Mouse (Mus musculus) lung, postnatal 36 days (tissue): Measurements from ENCODE around the gene Med8.

Experiments
- DNase-seq: peaks from one replicate; pipeline ENCODE4 v3.0.0; 2022; ENCODE audit warnings: mixed read lengths

The Med8 gene

DNA sequence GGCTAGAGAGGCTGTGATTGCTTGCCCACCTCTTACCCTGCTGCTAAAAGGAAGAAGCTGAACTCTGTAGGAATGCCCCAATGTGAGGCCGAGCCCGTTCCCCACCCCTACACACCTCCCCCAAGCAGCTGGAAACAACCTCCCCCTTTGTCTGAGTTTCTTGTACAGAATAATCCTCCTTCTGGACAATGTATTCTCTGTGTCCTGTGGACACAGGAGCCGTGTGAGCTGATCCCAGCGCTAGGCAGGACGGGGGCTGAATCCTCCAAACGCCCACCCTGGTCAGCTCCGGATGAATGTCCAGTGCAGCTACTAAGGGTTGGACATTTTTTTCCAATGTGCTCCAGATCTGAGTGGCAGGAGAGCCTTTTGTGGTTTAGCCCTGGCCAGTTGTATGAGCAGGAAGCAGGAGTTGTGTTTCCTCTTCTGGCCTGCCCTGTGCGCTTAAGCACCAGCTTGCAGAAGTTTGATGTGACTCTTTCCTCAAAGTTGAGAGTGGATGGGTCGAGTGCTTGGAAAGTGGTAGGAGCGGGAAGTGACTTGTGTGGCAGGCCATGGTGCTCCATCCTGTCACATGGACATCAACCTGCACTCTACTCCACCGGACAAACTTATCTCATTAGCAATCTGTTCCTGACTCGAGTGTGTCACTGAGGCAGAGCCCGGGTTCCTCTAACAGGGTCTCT is 8.1 kb downstream of the Med8 start:
- peak; percentile 56 for DNase-seq

DNA sequence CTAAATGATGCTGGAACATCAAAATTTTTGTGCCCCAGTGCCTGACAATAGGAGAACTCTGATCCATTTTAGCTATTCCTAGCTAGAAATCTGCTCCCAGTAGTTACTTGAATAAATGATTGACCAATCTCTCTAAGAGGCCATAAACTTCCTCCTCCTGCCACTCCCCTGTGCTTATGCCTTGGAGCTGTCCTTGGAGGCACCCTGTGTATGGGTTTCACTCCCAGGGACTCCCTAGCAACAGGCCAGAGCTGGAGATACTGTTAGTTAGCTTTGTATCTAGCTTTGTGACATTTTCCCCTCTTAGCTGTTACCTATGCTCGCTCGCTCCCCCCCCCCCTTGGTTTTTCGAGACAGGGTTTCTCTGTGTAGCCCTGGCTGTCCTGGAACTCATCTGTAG is 12.2 kb downstream of the Med8 start:
- DNase-seq: peak; percentile 33

DNA sequence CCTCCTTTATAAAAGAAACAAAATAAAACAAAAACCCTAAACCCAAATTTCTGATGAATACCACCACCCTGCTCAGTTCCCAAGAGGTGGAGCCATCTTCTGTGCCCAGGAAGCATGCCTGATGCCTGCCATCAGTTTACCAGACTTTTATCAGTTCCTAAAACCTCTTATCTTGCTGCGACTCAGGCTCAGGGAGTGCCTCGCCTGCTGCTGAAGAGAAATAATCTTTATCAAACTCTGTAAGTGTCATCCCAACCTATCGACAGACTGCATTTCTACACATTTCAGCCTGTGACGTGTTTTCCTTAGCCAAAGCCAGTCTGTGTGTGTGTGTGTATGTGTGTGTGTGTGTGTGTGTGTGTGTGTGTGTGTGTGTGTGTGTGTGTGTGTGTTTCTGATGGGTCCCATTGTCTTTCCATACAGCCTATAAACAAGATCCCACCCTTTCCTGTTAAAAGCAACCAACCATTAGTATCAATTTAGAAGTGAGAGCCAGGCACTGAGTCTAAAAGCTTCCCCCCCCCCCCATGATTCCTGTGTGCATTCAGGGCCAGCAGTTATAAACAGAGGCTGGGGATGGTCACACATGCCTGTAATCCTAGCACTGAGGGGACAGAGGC is 15.5 kb downstream of the Med8 start:
- peak; percentile 62 for DNase-seq

DNA sequence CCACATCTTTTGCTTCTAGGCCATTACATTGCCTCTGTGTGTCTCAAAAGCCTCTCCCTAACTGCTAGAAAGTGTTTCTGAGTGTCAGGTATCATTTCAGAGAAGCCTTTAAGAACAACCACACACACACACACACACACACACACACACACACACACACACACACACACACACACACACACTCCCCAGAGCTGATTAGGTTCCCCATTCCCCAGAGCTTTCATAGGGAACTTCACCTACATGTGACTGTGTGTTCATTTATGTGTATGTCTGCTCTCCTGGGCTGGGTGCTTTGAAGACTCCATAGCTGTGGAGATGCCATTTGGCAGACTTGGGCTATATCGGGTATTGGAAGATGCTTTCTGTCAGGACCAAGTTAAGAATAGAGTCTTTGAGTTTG is 16.2 kb downstream of the Med8 start:
- DNase-seq: no peak

DNA sequence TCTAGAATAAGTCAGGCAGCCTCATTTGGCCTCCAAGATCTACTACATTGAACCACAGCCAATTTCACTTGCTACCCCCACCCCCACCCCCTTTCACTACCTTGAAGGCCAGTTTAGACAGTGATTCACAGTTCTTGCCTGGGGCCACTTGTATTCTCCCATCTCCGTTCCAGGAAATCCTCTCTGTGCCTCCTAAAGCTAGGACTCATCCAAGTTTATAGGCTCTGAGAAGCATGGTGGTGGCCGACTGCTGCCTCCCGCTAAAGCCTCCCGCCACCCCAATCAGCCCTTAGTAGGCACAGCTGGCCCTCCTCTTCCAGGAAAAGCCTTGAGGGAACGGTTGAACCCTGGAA is 18.3 kb downstream of the Med8 start:
- DNase-seq: no peak

DNA sequence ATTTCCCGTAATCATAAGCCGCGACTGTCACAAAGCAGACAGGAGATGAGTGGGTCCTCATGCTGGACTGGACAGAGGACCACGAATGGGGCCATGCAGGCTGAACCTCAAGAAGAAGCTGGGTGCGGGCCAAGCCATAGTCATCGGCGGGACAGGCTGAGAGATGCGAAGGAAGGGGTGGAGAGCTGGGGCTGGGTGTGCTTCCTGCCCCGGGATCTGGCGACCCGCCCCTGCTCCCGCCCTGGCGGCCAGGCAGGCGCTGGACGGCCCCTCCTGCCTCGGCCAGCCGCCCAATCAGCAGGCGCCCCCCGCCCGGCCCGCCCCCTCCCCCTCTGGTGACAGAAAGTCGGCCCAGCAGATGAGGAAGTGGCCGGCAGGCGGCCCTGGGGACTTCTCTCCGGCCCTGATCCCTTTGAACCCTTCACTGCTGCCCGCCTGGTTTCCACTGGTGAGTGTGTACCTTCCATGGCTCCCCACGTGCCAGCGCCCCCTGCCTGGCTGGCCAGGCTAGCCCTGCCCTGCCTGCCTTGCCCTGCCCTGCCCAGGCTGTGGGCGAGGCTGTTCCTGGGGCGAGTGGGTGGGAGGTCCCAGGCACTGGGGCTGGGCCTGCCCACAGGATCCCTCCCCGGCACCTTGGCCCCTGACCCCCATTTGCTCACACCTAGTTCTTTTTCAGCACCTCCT is 18.8 kb downstream of the Med8 start, which contains the start of gene Elovl1:
TSS of gene Elovl1 (plus strand) at position 326 of the 684 bp plus-strand sequence.
- DNase-seq: peak; percentile 96

DNA sequence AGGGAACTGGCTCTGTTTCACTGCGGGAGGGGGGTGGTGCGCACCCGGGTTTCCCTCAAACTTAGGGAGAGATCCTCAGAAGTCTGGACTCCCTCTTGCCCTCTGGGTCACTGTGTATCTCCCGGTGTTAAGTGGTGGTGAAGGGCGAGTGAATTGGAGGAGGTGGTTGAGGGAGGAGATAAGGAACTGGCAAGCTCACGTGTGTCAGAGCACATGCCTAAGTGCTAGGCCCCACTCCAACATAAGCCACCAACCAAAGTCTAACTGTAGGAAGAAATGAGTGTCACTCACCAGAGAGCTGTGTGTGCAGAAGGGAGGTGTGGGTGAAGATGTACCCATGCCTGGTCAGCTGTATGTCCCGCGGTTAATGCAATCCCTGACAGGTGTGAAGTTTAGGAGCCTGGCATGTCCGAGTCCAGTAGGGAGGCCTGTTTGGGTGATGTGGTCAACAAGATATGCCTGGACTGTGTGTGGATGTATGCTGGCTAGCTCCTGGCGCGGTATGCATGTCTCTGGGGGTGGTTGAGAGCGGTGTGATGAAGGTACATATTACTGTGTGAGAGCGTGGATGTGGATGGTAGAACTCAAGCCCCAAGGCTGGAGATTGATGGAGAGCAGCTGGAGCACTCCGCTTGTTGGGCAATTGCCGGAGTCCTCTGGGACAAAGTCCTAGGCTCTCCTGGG is 19.5 kb downstream of the Med8 start:
- peak; percentile 78 for DNase-seq

DNA sequence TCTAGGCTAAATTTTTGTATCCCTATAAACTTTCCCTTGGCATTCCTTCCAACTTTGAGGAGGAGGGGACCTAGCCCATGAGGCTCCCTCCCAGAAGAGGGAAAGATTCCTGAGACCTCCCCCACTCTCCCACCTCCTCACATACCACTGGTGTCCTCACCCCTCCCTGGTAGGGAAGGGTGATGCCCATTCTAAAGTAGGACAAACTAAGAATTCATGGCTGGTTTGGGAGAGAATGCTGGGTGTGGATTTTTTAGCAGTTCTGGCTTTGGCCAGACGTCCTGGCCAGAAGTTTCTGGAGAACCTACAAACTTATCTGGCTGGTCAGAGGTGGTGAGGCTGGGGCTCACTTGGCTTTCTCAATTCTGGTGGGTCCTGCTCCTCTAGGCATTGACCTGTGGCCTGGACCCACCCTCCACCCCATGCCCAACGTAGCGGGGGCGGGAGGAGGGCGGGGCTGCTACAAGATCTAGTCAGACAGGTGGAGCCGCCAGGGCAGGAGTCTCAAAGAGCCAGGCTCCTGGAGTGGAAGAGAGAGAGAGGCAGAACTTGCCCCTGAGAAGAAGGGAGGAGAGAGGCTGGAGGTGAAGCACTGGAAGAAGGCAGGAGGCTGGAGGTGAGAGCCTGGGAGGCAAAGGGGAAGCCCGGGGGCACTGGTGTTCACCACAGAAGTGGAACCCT is 20.2 kb downstream of the Med8 start:
- peak; percentile 82 for DNase-seq

DNA sequence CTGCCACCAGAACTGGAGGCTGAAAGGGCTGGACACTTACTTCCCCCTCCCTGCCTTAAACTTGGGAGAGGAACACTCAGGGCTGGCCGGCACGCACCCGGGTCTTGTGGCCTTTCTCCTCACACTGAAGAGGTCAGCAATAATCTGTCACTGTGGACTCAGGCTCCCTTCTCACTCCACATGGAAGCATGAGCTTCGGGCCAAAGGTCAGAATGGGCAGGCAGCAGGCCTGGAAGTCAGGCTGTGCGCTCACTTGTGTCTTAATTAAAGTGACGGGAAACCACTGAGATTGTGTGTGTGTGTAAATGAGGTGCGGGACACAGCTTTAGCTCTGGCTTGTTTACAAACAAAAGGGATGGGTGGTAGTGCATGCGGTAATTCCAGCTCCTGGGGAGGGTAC is 23.2 kb downstream of the Med8 start:
- DNase-seq: no peak

DNA sequence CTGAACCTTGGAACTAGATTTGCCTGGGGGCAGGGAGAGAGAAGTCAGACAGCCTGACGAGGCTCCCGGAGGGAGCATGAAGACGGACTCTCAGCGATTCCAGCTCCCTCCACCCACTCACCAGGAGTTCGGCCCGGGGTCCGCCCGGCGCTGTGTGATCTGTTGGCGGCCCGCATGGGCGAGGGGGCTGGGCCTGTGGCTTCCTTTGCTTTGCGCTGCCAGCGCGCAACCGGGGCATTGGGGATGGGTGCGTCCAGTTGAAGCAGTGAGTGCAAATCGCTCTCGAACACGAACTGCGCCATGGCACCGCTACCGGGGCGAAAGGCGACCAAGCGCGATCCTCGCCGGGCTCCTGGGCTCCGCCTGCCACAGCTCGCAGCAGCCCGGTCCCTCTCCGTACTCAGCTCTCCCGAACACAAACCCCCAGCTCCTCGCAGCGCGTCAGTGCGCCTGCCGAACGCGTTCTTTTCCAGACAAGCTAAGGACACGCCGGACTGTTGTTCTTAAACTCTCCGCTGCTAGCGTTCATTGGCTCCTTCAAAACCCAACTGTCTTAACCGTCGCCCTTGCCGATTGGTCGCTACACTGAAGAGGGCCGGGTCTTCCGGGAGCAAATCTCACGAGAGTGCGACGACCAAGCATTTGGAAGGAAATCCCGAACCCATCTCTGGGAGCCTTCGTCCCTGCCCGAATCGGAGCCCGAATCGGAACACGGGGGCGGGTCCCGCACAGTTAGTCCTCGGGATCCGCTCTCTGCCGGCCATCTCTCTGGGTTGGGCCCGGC is 27.9 kb downstream of the Med8 start, which contains the start of gene Cdc20:
TSS of gene Cdc20 (minus strand) at position 533 of the 784 bp plus-strand sequence.
- peak; percentile 94 for DNase-seq

DNA sequence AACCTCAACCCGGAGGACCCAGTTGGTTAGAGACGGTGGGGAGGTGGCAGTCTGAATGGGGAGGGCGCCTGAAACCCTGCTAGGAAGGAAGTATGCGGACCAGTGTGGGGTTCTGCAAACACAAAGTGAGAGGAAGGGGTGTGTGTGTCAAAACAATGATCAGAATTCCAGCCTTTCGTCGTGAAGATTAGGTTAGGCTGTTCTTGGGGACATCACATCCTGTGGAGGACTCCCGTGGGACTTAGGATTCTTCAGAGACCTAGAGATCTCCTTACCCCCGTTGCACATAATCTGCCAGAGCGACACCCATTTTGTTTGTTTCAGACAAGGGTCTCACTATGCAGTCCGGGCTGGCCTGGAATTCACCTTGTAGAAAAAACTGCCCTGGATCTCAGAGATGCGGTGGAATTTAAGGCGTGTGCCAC is 28.7 kb downstream of the Med8 start:
- no peak for DNase-seq

DNA sequence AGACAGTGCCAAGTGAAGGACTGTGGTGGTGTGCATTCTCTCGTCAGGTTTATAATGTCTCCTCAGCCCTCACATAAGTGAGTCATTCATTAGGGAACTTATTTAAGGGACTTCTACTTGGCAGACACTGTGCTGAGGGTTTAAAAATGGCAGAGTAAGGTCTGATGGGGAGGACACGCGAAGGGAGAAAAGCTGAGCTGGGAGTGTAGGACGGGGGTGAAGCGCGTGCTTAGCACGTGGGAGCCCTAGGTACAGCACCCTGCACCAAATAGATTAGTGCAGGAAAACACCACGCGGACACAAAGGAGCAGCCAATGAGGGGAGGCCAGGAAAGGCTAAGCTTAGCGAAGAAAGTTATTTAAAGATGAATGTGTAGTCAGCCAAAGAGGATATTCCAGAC is 36.0 kb downstream of the Med8 start:
- no peak for DNase-seq

DNA sequence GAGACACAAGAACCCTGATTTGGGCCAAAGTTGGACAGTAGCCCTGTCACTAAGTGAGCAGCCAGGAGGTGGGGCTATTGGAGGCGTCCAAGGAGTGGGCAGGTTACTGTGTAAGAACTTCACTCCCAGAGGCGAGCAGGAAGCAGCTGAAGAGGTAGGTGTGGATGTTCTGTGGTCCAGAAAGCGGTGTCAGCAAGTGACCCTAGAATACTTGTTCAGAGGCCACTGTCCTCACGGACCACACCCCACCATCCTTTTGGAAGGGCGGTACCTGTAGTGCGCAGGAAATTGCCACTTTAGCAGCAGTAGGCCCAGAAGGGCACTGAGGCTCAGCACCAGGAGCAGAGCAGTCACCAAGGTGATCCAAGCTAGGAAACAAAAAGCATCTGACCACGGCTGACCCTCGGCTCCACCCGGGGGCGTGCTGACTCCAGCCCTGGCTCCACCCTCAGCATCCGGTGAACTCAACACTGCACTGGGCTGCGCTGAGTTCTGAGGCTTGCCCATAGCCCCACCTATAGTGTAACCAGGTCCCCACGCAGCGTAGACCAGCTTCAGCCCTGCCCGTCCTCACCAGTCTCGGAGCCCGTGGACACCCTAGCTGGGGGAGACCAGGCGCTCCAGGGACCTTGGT is 36.8 kb downstream of the Med8 start:
- DNase-seq: peak; percentile 84

DNA sequence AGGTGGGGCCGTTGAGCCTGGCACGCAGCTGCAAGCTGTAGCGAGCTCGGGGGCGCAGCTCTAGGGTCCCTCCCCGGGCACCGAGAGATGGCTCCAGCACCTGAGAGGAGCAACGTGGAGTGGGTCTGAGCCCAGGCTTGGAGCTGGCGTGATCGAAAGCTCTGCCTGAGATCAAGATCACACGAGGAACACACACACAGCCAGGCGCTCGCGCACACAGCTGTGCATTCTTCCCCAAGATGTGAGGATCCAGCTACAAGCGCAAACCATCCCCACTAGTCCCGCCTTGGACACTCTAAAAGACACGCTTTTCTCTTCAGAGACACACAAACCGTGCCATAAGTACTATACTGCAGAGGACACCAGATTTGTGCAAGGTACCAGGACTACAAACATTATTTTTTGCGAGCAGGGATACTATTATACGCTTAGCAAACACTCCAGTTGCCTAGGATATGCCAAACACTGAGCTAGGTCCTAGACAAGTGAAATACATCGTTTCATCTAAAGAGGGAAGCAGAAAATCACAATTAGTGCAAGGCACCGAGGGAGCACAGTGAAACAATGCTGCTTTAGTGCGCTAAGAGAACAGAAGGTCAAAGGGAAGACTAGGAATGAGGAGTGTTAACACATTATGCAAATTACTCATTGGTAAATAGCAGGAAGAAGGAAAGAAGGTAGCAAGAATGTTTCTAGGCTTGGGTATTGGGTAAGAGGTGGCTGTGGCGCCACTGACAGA is 37.4 kb downstream of the Med8 start:
- DNase-seq: peak; percentile 29

DNA sequence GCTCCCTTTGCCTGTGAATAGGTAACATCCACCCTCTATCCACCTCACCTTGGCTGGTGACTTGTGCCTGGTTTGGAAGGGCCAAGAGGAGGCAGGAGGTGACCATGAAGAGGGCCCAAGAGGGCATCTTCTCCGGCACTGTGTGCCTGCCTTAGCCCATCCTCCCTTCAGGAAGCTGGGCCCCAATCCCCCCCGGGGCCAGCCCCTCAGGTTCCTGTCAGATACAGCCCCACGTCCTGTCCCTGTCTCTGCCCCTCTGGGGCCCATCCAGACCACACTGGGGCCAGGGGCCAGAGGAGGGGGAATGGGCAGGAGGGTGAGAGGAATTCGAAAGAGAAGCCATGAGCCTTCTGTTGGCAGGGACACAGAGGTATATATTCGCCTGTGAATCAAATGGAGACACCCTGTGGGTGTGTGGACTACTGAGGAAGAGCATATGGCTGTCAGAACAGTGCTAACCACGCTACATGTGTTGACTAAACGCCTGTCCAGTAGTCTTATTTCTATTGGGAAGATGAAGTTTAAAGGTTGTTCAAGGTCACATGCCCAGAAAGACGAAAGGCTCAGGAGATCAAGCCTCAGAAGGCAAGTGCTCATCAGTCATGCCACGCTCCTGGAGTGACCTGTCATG is 48.3 kb downstream of the Med8 start, which contains the start of gene Mpl:
TSS of gene Mpl (minus strand) at position 169 of the 631 bp plus-strand sequence.
- no peak for DNase-seq

DNA sequence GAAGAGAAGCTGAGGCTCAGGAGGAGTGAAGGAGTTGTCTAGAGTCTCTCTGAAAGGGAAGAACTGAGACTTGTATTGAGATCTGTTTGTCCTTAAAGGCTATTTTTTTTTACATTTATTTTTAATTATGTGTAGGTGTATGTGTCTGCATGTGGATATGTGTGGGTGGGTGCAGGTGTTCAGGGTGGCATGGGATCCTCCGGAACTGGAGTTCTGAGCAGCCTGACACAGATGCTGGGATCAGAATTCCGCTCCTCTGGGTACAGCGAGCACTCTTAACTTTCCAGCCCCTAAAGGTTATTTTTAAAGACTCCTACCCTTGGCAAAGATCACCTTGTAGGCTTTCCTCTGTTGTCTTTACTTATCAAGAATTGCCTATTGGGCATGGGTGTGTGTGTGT is 55.8 kb downstream of the Med8 start:
- no peak for DNase-seq
